ENCODE assay signal across 12 mouse cellular contexts in the genomic region with DNA sequence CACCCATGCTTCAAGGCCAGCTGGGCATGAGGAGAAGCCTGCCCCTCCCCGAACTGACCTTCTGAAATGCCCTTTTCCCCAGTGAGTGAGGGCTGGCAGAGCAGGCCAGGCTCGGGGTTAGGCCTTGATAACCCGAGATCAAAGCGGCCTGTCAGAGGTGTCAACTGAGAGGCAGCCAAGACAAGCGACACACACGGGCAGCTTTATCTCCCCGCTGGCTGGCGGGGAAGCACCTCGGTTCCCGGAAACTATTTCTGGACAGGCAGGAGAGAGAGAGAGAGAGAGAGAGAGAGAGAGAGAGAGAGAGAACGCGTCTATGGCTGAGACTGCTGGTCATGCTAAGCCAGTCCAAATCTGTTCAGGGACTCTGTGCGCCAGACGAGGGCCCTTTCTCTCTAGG.
DNase-seq lines count a peak whose midpoint lies in the region; ATAC-seq and TF ChIP-seq lines count a peak whose summit lies in the region.
"Had no signal": no experiment of that assay in that cellular context is flagged by ENCODE, and none has a peak within 500 bp of the region (broad histone marks: within the 10 kb centered on the region; RNA-seq: fewer than 3 reads in every experiment).

No protein-coding gene starts in this region.

- H3K9ac ChIP-seq in heart, embryonic 16.5 days (ENCODE audit: low read length): no peak overlapping the region
- H3K9ac ChIP-seq in liver, embryonic 14.5 days (replicated peaks): no peak overlapping the region
- H3K9ac ChIP-seq: hindbrain, embryonic 13.5 days had no signal

- no peaks in the 10 kb centered on the region for H3K36me3 ChIP-seq in heart, embryonic 16.5 days (ENCODE audit: control insufficient read depth, insufficient read depth)
- no peaks in the 10 kb centered on the region for H3K36me3 ChIP-seq in liver, embryonic 14.5 days (replicated peaks; ENCODE audit: control insufficient read depth, insufficient read depth, low read depth)
- H3K36me3 ChIP-seq: hindbrain, embryonic 13.5 days had no signal

- ATAC-seq in heart, embryonic 16.5 days (replicated peaks; ENCODE audit: extremely low read depth, insufficient read depth, low FRiP score): peak; percentile 98
- ATAC-seq in liver, embryonic 14.5 days (ENCODE audit: insufficient read depth): peak; percentile 55; the same call in 1 of the 2 replicates
- no peak for ATAC-seq in frontal cortex, adult (ENCODE audit: low TSS enrichment)

- TF ChIP-seq CTCF in liver, embryonic 14.5 days (IDR thresholded peaks at IDR 0.05; ENCODE audit: low read depth): no peak

- peaks cover 9% of the 10 kb centered on the region; the same call in 1 of the 2 replicates for H3K4me1 ChIP-seq in heart, embryonic 16.5 days (ENCODE audit: control insufficient read depth, insufficient read depth, low read length)
- H3K4me1 ChIP-seq in liver, embryonic 14.5 days (replicated peaks; ENCODE audit: control insufficient read depth in 2 of 2, insufficient read depth in 2 of 2, low read length in 1 of 2): peaks cover 0 to 2% of the 10 kb centered on the region in 2 experiments; a peak in 1 of 4 replicates
- H3K4me1 ChIP-seq: hindbrain, embryonic 13.5 days had no signal

- peak overlapping the region; percentile 75 for H3K27ac ChIP-seq in heart, embryonic 16.5 days (ENCODE audit: low read length)
- no peak overlapping the region for H3K27ac ChIP-seq in liver, embryonic 14.5 days
- H3K27ac ChIP-seq: hindbrain, embryonic 13.5 days; macrophage had no signal

- TF ChIP-seq EP300 in liver, embryonic 14.5 days (IDR thresholded peaks at IDR 0.05; ENCODE audit: low read depth): no peak

- peak; percentile 54 for DNase-seq in embryo, embryonic 9.5 days (ENCODE audit: extremely low spot score)
- no peak for DNase-seq in embryo, embryonic 11 days
- peak; percentile 74 for DNase-seq in adrenal gland, postnatal 25 days
- DNase-seq in liver, embryonic 14.5 days (ENCODE audit: low read depth in 3 of 3, low spot score in 3 of 3): peak in 1 of 3 experiments; percentile 17
- DNase-seq in layer of hippocampus, postnatal 25 days (ENCODE audit: extremely low spot score in 1 of 2, low spot score in 1 of 2): no peak
- DNase-seq in layer of hippocampus, postnatal 10 days (ENCODE audit: low spot score in 2 of 2): no peak
- DNase-seq: cerebellum, adult 8-10 months; kidney, postnatal 10 days had no signal

- WGBS in heart, embryonic 16.5 days: 7% methylated on average over 14 of the region's 14 CpGs
- WGBS in liver, embryonic 14.5 days (ENCODE audit: insufficient replicate concordance): 24% methylated on average over 14 of the region's 14 CpGs

- no peak overlapping the region for H3K4me3 ChIP-seq in heart, embryonic 16.5 days (ENCODE audit: low read length)
- H3K4me3 ChIP-seq in liver, embryonic 14.5 days (ENCODE audit: insufficient read depth in 1 of 2, low read depth in 2 of 2, low read length in 2 of 2): no peak overlapping the region
- H3K4me3 ChIP-seq: hindbrain, embryonic 13.5 days had no signal

- H3K9me3 ChIP-seq in heart, embryonic 16.5 days (replicated peaks; ENCODE audit: control insufficient read depth, low read length): peaks cover 10% of the 10 kb centered on the region
- no peaks in the 10 kb centered on the region; the same call in 1 of the 2 replicates for H3K9me3 ChIP-seq in liver, embryonic 14.5 days (ENCODE audit: control insufficient read depth, low read length)

- H3K4me2 ChIP-seq in heart, embryonic 16.5 days (ENCODE audit: low read depth, low read length): no peak overlapping the region
- no peak overlapping the region for H3K4me2 ChIP-seq in liver, embryonic 14.5 days (ENCODE audit: low read depth)
- H3K4me2 ChIP-seq: hindbrain, embryonic 13.5 days had no signal

- H3K27me3 ChIP-seq in heart, embryonic 16.5 days (ENCODE audit: control insufficient read depth, insufficient read depth, low read length): no peaks in the 10 kb centered on the region
- no peaks in the 10 kb centered on the region for H3K27me3 ChIP-seq in liver, embryonic 14.5 days (ENCODE audit: control insufficient read depth, insufficient read depth, low read length)
- H3K27me3 ChIP-seq: hindbrain, embryonic 13.5 days had no signal

Comparison
In these comparisons a context has a peak if more than half of its experiments do, and no peak if none do; other contexts are left out.
1. DNase-seq: peak in embryo, embryonic 9.5 days (single experiment) and adrenal gland, postnatal 25 days (single experiment); none in embryo, embryonic 11 days (single experiment), layer of hippocampus, postnatal 25 days (0 of 2) and layer of hippocampus, postnatal 10 days (0 of 2).